Mouse (Mus musculus): ENCODE data around the gene Plekhm2. TPM values are rescaled to one million over a fixed set of nuclear protein-coding genes. Genes with fewer than 3 reads are reported as not detected.

The Plekhm2 gene
- total and polyA plus RNA-seq, 3 experiments = 6.5 to 15.4 TPM; not detected in 1

DNA sequence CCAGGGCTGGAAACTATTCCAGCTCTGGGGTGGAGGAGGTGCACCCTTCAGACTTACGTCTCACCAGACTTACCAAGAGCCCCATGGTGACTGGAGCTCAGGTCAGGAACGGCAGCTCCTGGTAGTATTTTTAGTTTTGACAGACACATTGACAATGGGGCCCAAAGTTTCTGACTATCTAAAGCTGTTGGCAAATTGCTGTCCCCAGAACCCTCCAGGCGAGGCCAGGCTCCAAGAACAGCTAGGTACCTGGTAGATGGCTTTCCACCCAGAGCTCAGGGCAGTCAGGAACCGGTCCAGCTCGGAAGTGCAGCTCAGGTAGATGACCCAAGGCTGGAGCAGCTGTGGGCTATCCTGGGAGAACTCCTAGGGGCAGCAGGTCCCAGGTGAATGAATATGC is 37.2 kb downstream of the Plekhm2 start:
- no peaks in the 10 kb centered on the region for H3K79me2 ChIP-seq (ENCODE audit: control insufficient read depth, insufficient read depth, low read length, poor library complexity)
- no peaks in the 10 kb centered on the region for H3K4me1 ChIP-seq (ENCODE audit: control insufficient read depth in 1 of 2, insufficient read depth in 2 of 2, low read length in 2 of 2)
- H3K27me3 ChIP-seq (ENCODE audit: control insufficient read depth in 1 of 2, insufficient read depth in 2 of 2, low read length in 2 of 2) = no peaks in the 10 kb centered on the region
- no peaks in the 10 kb centered on the region; a peak in 1 of 4 replicates for H3K36me3 ChIP-seq (ENCODE audit: control insufficient read depth in 1 of 2, insufficient read depth in 2 of 2, low read length in 2 of 2)
- H3K27ac ChIP-seq (ENCODE audit: control insufficient read depth, low read depth, low read length) = no peak overlapping the region
- DNase-seq (ENCODE audit: low read depth, low spot score) = no peak
- TF ChIP-seq POLR2AphosphoS5 (IDR thresholded peaks at IDR 0.05; ENCODE audit: borderline replicate concordance, low read depth, low read length) (no peak), ZNF384 (IDR thresholded peaks at IDR 0.05; ENCODE audit: low read depth, low read length) (no peak), MAZ (IDR thresholded peaks at IDR 0.05; ENCODE audit: low read depth, low read length) (no peak), CHD2 (IDR thresholded peaks at IDR 0.05; ENCODE audit: low read length) (no peak), RAD21 (IDR thresholded peaks at IDR 0.05; ENCODE audit: low read depth, low read length) (no peak), MYC (IDR thresholded peaks at IDR 0.05; ENCODE audit: low read depth, low read length) (no peak), BHLHE40 (IDR thresholded peaks at IDR 0.05; ENCODE audit: borderline replicate concordance, low read depth, low read length) (no peak), CTCF (IDR thresholded peaks at IDR 0.05 in 2 of 3, conservative IDR thresholded peaks at IDR 0.05 in 1 of 3; ENCODE audit: control insufficient read depth in 1 of 3, insufficient read depth in 1 of 3, low read depth in 2 of 3, low read length in 3 of 3, poor library complexity in 1 of 3, severe bottlenecking in 1 of 3) (no peak), HCFC1 (IDR thresholded peaks at IDR 0.05; ENCODE audit: low read depth, low read length) (no peak), TAL1 (IDR thresholded peaks at IDR 0.05; ENCODE audit: low read length) (no peak), USF1 (IDR thresholded peaks at IDR 0.05; ENCODE audit: low read depth, low read length) (no peak), TBP (IDR thresholded peaks at IDR 0.05; ENCODE audit: low read depth, low read length) (no peak), EP300 (IDR thresholded peaks at IDR 0.05; ENCODE audit: low read depth in 1 of 2, low read length in 2 of 2) (no peak), MYB (IDR thresholded peaks at IDR 0.05; ENCODE audit: low read depth, low read length) (no peak), MXI1 (IDR thresholded peaks at IDR 0.05; ENCODE audit: low read depth, low read length) (no peak), ELF1 (IDR thresholded peaks at IDR 0.05; ENCODE audit: low read depth, low read length) (no peak), CHD1 (IDR thresholded peaks at IDR 0.05; ENCODE audit: low read depth, low read length) (no peak), KAT2A (conservative IDR thresholded peaks at IDR 0.05; ENCODE audit: low read depth, low read length) (no peak), USF2 (IDR thresholded peaks at IDR 0.05; ENCODE audit: borderline replicate concordance in 1 of 2, insufficient read depth in 1 of 2, low read depth in 1 of 2, low read length in 2 of 2) (no peak)
- no peak overlapping the region for H3K4me3 ChIP-seq (ENCODE audit: control insufficient read depth in 1 of 2, insufficient read depth in 1 of 2, low read depth in 2 of 2, low read length in 2 of 2)
- no peak overlapping the region for H3K9ac ChIP-seq (ENCODE audit: control insufficient read depth, low read depth, low read length, poor library complexity, severe bottlenecking)
- H3K9me3 ChIP-seq (replicated peaks; ENCODE audit: insufficient read depth, low read length) = no peaks in the 10 kb centered on the region

DNA sequence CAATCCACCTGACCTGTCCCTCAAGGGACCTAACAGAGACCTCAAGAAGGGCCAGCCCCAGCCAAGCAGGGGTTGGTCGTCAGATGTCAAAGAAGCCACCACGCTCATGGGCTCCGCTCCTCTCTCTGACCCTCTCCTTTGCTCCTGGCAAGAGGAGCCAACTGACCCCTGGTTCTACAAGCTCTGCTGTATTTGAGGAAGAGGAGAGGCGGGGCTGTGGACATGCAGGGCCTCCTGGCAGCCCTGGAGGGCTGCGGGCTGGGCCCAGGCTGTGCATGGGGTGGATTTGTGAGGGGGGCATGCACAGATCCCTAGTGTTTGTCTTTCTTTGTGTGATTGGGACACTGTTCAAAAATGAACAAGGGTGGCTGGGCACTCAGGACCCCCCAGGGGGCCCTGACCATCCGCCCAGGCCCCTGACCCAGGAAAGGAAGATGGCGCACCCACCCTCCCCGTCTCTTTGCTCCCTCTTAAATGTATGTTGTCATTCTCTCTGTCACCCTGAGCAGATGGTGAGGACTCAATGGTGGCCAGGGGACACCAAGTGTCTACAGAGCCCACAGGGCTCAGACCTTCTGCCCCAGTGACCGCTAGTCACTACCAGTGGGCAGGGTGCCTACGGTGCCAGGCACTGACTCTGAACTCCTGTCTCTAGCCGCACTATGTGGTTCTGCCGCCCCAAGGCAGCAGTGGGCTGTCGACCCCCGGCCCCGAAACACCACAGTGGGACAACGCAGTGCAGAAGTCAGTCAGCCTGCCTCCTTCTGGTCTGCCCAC is 38.7 kb downstream of the Plekhm2 start:
- H3K4me1 ChIP-seq (ENCODE audit: control insufficient read depth in 1 of 2, insufficient read depth in 2 of 2, low read length in 2 of 2) = no peaks in the 10 kb centered on the region
- no peaks in the 10 kb centered on the region for H3K27me3 ChIP-seq (ENCODE audit: control insufficient read depth in 1 of 2, insufficient read depth in 2 of 2, low read length in 2 of 2)
- no peaks in the 10 kb centered on the region for H3K9me3 ChIP-seq (replicated peaks; ENCODE audit: insufficient read depth, low read length)
- no peak overlapping the region for H3K4me3 ChIP-seq (ENCODE audit: control insufficient read depth in 1 of 2, insufficient read depth in 1 of 2, low read depth in 2 of 2, low read length in 2 of 2)
- H3K36me3 ChIP-seq (ENCODE audit: control insufficient read depth in 1 of 2, insufficient read depth in 2 of 2, low read length in 2 of 2) = no peaks in the 10 kb centered on the region; a peak in 1 of 4 replicates
- no peak overlapping the region for H3K27ac ChIP-seq (ENCODE audit: control insufficient read depth, low read depth, low read length)
- H3K9ac ChIP-seq (ENCODE audit: control insufficient read depth, low read depth, low read length, poor library complexity, severe bottlenecking) = no peak overlapping the region
- no peak for DNase-seq (ENCODE audit: low read depth, low spot score)
- no peaks in the 10 kb centered on the region for H3K79me2 ChIP-seq (ENCODE audit: control insufficient read depth, insufficient read depth, low read length, poor library complexity)
- TF ChIP-seq HCFC1 (IDR thresholded peaks at IDR 0.05; ENCODE audit: low read depth, low read length) = no peak
- TF ChIP-seq ELF1 (IDR thresholded peaks at IDR 0.05; ENCODE audit: low read depth, low read length) = no peak
- TF ChIP-seq POLR2A (IDR thresholded peaks at IDR 0.05; ENCODE audit: control insufficient read depth in 1 of 2, insufficient read depth in 1 of 2, low read depth in 1 of 2, low read length in 2 of 2, poor library complexity in 1 of 2) = no peak
- TF ChIP-seq MEF2A (IDR thresholded peaks at IDR 0.05; ENCODE audit: extremely low read depth, insufficient replicate concordance, low read depth, low read length, poor library complexity, severe bottlenecking) = no peak
- TF ChIP-seq GATA1 (IDR thresholded peaks at IDR 0.05; ENCODE audit: low read depth, low read length) = no peak
- TF ChIP-seq RAD21 (IDR thresholded peaks at IDR 0.05; ENCODE audit: low read depth, low read length) = no peak
- no peak for TF ChIP-seq ZC3H11A (IDR thresholded peaks at IDR 0.05; ENCODE audit: low read depth, low read length)
- no peak for TF ChIP-seq USF2 (IDR thresholded peaks at IDR 0.05; ENCODE audit: borderline replicate concordance in 1 of 2, insufficient read depth in 1 of 2, low read depth in 1 of 2, low read length in 2 of 2)
- no peak for TF ChIP-seq ZMIZ1 (IDR thresholded peaks at IDR 0.05; ENCODE audit: low read depth, low read length)

Measured in MEL (cell line).